Mouse (Mus musculus) left cerebral cortex, adult 8-10 months (tissue): ENCODE data around the gene Tdp2. TPM values are rescaled to one million over a fixed set of nuclear protein-coding genes. Genes with fewer than 3 reads are reported as not detected.
"Not testable (repeated sequence)": the region's sequence is repeated elsewhere in the genome, so short reads cannot be mapped to it uniquely, and the experiment has no call there.

Experiments used
- DNase-seq, 2 experiments: peaks; one replicate each; pipeline ENCODE4 v3.0.0; 2022; ENCODE audit warnings: low spot score in 2 of 2
- total RNA-seq, 4 experiments: library from RNA; stranded (reverse); gene quantifications; 2 replicates each; pipeline ENCODE4 v1.2.4; 2022

Tdp2 gene
- total RNA-seq, 4 experiments from 2014 or later = 19.9 to 25.0 (median 21.5) TPM

DNA sequence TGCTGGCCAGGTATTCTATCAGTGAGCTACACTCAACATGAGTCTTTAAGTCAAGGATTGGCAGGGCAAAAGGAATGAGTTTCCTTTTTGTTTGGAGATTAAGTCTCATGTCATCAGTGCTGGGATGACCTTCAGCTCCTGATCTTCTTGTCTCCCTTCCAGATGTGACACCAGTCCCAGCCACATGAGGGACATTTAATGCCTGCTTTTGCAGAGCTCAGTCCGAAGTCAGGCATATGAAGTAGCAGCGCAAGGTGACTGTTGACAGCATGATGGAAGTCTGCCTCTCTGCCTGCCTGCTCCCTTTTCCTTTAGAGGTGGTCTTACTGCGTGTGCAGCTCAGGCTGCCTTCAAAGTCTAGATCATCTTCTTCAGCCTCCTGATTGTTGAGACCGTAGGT is 6.8 kb upstream of the Tdp2 start:
- no peak for DNase-seq

DNA sequence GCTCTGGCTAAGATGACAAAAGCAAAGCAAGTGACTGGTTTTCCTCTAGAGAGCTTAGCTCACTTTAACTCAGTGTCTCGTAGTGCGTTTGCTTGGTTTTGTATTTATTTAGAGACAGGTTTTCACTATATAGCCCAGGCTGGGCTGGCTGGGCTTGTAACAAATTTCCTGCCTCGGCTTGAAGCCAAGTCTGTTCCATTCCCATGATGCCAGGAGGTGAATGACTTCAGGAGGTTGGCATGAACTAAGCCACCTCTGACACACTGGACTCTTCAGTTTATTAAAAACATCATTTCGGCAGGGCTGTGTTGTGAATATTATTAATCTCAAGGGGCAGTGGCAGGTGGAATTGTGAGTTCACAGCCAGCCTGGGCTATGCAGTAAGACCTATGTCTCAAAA is 5.9 kb upstream of the Tdp2 start:
- DNase-seq = no peak

DNA sequence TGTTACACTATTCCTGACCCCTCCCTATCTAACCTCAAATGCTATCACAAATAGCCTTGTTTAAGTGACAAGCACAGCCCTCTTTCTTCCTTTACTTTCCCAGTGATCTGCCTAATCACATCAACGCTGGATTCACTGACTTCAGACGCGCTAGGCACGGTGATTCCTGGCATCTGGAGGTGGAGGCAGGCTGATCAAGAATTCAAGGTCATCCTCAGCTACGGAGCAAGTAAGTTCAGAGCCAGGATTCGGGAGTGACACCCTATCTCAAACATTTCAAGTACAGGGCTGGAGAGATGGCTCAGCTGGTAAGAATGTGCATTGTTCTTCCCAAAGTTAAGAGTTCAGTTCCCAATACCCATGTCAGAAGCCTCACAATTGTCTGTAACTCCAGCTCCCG is 5.4 kb upstream of the Tdp2 start:
- no peak for DNase-seq

DNA sequence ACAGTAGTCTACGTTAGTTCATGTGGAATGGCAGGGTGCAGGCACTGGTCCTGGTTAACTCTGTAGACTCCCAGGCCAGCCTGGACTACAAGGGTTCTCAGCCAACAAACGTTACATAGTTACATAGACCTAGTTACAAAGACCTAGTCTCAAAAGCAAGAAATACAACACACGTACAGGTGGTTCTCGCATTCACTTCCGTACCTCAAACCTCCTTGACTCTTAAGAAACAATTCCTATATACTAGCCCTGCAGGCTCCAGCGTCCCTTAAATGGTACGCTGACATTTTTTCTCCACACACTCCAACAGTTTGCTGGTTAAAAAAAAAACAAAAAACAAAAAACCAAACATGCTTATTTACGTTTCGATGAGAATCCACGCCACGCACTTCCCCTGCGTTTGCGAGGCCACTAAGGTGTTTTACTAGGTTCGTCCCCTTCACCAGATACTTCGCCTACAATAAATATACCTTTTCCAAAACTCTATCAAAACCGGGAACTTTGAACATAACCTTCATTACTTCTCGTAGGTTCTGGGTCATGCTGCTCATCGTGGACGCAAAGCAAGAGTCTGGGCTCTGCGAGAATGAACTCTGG is 625 bp upstream of the Tdp2 start:
- DNase-seq = no peak

DNA sequence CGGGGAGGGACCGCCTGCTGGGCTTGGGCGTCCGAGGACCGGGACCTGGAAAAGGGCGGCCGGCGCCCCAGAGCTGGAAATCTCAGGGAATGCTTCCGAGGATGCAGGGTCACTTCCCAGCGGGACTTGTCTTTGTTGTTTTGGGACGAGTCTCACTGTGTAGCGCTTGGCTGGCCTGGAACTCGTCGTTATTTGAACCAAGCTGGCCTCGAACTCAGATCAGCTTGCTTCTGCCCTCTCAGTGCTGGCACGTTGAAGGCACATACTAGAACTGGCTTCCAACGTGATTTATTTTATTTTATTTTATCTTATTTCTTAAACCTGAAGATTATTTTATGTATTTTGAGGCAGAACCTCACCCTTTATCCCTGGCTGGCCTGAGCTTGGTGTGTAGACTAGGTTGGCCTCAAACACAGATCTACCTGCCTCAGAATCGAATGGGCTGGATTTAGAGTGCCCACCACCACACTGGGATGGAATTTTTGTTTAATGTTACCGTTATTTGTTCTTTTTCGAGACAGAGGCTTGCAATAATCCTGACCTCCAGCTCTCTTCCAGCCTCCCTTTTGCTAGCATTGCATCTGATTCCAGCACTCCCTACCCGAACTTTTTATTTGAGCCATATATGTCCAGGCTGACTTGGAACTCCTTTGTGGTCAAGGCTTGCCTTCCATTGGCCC is 792 bp downstream of the Tdp2 start:
- no peak for DNase-seq

DNA sequence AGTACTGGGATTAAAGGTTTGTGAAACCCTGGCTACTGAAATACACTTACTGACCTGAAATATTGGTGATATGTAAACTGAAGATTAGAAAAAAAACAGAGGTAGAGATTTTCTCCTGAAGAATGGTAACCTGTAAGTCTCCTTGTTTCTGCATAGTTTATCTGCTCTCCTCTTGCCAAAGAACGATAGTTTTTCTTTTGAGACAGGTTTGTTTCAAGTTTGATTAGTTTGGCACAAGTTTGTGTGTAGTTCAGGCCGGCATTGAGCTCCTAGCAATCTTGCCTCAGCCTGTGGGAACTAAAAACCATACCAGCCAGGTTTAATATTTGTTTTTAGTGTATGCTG is 1.3 kb downstream of the Tdp2 start:
- DNase-seq = no peak

DNA sequence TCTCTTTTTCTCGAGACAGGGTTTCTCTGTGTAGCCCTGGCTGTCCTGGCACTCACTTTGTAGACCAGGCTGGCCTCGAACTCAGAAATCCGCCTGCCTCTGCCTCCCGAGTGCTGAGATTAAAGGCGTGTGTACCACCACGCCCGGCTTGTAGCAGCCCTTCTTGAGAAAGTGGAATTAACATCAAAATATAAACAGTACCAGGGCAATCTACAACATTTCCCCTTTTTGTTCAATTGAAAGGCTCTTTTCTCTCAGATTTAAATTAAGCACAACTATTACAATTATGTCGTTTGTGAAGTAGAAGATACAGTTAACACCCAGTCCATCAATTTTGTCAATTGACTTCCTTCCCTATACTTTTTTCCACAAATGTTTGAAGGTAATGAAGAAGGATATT is 6.3 kb downstream of the Tdp2 start:
- not testable (repeated sequence) for DNase-seq

DNA sequence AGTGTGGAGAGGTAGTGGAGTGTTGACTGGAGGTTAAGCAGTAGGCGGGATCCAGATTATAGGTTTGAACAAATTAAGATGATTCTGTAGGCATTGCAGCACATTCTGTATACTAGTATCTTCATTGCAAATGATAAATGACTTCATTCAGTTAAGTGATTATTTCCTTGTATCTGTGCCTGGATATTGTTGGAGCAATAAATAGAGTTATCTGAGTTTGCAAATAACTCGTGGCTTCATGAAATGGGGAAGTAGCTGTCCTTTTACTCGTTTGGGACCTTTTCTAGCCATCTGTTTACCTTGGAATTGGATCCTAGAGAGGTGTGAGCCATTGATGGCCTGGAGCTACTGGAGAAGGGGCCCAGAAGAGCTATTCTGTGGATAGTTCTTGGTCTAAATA is 8.4 kb downstream of the Tdp2 start:
- DNase-seq = no peak

DNA sequence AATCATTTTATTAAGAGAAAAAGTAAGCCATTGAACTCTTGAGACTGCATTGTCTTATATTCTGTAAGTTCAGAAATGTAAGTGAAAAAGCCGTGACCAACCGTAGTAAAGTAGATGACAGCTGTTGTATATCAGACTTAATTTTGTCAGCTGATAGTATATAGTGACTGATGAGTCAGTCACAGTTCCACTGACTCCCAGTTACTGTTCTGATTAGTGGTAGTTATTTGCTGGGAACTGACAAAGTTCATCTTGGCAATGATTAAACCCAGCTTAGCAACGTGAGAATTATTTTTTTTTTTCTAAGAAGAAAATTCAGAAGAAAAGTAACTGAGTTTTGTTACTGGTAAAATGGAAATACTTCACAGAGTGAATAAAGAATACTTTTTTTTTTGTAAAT is 10.2 kb downstream of the Tdp2 start:
- DNase-seq = no peak

DNA sequence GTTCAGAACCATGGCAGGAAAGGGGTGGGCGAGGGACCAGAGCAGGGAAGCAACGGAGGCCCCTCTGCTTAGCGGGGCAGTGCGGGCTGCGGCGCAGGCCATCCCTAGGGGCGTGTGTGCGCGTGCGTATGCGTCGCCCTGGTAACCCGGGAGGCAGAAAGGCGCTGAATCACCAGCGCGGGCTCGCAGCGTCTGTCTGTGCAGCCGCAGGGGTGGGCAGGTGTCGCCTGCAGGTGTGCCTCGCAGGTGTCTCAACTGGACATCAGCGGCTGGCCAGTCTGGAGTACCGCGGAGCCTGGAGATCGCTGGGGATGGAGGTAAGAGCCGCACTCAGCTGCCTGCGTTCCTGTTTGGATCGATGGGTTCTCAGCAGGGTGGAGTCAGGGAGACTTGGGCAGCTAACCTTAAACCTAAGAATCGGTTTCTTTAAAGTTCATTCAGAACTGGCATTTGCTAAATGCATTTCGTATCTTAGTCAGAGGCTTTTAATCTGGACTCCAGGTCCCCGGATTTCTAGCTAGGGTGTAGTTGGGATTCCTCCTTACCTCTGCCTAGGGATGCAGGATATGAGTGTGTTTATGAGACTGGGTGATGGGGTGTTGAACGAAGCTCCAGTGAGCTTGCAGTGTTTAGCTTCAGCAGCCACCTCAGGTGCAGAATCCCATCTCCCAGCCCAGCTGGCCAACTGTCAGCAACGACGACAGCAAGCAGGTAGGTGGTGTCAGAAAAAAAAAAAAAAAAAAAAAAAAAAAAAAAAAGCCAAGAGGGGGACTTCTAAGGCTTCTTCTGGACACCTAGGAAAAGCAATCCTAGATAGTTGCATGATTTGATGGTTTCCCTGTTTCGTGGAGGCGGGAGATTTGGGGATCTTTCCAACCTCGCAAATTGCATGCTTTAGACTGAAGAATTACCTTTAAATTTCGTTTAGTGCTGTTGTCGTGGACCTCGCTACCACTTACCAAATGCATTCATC is 13.8 kb downstream of the Tdp2 start, which contains the start of gene D130043K22Rik:
TSS of gene D130043K22Rik (plus strand) at position 153 of the 973 bp plus-strand sequence.
- peak; percentile 64 for DNase-seq

DNA sequence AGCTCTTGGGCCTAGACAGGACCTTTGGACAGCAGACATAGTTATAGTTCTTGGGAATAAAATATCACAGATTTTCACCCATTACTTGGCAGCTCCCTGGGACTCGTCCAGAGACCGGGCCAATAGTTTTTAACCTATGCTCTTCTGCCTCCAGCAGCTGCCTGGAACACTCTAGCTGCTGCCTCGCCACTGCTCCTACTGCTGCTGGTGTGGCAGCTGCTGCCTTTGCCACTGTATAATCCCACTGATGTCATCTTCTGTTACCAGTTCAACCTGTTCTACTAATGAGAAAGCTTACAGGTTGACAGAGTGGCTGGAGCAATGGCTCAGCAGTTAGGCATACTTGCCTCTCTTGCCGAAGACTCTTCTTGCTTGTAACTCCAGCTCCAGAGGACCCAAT is 17.8 kb downstream of the Tdp2 start:
- no peak for DNase-seq

DNA sequence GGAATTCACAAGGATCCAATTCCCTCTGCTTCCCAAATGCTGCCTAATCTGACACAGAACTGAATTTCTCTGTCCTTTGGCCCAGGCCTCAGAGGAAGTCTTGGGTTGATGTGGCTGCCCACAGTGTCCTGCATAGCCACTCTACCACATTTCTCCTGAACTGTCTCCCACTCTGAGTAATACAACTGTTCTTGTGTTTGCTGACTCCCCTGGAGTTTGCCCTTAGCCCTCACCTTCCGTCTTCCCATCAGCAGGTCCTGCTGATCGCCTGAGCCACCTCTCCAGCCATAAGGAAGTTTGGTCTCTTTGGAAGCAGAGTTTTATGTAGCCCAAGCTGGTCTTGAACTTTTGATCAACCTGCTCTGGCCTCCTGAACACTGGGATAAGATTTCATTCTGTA is 20.5 kb downstream of the Tdp2 start:
- no peak for DNase-seq

DNA sequence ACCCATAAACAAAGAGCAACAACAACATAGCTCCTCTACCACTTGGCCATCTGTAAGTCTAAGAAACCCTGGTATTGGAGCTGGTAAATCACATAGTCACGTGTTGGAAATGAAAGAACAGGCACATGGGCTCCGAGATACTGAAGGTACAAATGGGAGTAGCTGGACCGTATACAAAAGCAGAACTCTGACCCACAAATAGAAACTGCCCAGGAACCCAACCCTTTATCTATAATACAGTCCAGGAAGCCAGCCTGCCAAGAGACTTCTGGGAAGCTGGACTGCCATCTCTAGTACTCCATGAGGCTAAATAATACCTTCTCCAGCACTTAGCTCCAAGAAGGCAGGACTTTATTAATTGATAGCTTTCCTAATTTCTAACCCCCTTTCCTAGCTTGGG is 21.1 kb downstream of the Tdp2 start:
- DNase-seq = no peak

DNA sequence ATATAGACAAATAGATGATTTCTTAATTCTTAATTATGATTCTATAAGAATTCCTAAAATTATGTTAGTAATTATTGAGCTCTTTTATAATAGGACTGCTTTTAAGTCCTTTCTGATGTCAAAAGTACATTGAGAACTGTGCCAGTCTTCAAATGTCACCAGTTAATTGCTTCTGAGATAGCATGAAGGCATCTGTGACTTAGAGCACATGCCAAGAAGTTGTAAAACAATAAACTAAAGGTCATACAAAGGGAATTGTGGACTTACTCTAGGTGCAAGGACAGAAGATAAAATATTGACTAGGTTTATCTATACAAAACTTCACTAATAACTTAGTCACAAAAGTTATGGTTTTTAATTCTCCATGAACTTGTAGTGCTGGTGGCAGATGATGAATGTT is 27.6 kb downstream of the Tdp2 start:
- no peak for DNase-seq

DNA sequence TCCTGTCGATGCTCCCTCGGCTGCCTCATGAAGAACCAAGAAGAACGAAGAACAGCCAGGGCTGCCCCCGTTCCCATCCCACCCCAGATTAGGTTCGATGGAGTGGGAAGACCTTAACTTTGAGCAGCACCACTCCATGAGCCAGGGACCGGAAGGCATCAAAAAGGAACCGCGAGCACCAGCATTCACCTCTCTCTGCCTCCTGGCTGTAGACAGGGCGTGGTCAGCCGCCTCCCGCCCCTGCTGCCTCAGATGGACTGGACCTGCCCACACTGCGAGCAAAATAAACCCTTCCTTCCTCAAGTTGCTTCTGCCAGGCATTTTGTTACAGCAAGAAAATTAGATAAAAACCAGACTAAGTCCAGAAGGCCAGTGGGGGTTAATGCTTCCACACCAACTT is 29.6 kb downstream of the Tdp2 start:
- DNase-seq = no peak

DNA sequence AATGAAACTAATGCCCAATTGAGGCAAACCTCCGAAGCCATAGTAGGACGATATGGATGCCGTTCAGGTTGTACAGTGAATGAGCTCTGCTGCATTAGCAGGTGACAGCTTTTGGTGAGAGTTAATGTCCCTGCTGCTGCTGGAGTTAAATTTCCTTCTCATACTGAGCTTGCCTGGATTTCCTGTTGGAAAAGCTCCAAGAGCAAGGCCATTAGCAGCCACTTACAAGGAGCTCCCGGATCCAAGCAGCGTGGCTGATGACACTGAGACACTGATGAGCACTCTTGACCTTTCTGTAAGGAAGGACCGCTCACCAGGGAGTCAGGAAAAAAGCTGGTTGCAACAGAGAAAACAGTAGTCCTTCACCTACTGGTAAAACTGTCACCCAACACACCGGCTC is 30.5 kb downstream of the Tdp2 start:
- DNase-seq = no peak

DNA sequence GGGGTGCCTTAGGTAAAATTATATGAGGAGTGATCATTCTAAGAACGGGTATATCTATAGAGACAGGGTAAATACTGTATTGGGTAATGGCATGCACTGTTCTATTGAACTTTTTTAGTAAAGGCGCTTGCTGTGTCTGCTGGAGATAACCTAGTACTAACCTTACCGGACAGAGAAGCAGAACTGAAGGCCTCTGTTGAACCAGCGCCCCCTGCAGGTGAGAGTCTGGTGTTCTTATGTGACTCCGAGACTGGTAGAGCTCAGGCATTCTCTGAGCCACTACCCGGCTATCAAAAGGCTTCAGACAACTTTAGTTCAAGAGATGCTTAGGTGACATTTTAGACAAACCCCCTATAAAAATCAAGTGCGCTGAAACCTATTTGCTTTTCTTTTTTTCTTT is 31.0 kb downstream of the Tdp2 start:
- DNase-seq = peak in 1 of 2 experiments; percentile 18

DNA sequence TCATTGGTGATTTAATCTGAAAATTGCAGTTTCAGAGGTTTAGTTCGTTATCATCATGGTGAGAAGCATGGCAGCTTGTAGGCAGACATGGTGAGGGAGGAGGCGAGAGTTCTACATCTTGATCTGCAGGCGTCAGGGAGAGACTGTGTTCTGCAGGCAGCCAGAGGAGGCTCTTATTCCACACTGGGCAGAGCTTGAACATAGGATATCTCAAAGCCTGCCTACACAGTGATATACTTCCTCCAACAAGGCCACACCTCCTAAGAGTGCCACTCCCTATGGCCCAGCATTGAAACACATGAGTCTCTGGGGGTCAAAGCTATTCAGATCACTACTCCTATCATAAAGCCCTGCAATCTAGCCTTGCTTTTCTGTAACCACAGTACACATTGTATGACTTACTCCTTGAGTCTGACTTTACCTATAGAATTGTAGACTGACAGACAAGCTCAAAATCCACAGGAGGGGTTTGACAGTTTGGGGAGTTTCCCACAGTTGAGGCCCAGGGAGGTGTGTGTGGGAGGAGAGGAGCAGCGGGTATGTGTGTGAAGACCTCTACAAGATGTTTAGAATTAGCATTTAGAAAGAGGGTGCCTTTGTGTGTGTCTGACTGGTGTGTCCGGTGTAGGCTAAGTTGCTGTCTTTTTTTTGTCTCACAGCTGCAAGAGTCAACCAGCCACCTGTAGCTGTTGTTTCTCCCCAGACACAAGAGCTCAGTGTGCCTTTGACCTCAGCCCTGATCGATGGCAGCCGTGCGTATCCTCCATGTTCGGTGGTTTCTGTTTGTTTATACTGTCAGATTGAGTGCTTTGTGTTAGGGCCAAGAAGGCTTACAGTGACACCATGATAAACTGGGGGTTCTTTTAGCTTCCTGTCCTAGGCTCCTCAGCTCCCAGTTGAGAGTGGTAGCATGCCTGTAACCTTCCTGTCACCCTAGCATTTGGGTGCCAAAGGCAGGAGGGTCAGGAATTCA is 35.2 kb downstream of the Tdp2 start:
- no peak for DNase-seq

DNA sequence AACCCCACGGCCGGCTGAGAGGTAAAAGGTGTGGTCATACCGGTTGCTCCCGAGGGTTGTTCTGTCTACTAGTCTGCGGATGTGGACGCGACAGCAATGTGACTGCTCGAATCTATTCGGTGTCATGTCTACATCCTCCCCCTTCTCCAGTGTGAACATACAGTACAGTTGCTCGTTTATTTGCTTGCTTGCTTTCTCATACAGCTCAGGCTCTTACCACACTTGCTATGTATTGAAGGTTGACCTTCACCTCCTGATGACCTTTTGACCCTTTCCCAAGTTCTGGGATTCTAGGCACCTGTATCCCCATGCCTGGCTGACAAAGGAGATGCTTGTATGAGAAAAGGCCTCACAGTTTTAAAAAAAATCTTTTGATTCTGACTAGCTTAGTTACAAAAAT is 36.3 kb downstream of the Tdp2 start:
- DNase-seq = no peak

DNA sequence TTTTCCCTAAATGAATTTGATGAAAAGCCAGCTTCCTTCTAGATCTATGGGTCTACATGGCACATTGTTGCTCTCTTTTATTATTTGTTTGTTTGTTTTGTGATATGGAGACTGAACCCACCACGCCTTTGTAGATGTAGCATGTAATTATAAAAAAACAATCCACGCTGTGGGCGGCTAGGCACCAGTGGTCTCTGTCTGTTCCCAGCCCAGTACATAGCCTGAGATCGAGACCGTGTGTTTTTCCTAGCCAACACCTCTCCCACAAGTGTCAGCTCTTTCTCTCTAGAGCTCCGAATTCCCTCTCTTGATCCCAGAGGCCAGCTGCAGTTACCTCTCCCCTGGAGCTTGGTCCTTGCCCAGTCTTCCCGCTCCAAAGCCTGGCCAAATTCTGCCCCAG is 36.8 kb downstream of the Tdp2 start:
- DNase-seq = no peak

DNA sequence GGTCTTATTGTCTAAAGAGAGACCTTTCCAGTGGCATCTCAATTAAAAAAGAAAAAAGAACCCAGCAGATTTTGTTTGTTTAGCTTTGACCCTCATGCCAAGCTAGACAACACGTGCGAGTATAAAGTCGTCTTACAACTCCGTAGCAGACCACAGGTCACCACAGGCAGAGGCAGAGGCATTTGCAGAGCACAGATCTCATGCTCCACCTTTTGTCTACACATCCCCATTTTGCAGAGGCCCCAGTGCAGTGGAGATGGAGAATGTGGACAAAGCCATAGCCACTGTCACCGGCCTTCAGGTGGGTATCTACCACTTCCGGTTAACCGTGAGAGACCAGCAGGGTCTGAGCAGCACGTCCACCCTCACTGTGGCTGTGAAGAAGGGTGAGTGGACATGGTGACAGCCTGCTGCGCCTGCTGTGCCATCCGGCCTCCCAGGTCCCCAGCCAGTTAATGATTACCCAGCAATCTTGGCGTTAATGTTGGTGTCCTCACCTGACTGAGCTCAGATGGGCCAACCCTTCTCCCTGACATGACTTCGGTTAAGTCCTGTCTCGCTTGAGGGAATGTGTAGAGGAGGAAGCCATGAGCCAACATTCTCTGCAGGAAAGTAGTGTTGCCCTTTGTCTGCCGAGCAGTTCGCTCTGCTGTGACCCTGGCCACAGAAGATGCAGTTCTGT is 48.0 kb downstream of the Tdp2 start:
- DNase-seq = no peak
